Mouse (Mus musculus): ENCODE measurements at regions not wholly inside any gene's neighbourhood (a gene's known extent, or its start where the extent isn't known, plus 50 kb on each side); places are given as distances from the start of the nearest gene placed in this dataset.

DNA sequence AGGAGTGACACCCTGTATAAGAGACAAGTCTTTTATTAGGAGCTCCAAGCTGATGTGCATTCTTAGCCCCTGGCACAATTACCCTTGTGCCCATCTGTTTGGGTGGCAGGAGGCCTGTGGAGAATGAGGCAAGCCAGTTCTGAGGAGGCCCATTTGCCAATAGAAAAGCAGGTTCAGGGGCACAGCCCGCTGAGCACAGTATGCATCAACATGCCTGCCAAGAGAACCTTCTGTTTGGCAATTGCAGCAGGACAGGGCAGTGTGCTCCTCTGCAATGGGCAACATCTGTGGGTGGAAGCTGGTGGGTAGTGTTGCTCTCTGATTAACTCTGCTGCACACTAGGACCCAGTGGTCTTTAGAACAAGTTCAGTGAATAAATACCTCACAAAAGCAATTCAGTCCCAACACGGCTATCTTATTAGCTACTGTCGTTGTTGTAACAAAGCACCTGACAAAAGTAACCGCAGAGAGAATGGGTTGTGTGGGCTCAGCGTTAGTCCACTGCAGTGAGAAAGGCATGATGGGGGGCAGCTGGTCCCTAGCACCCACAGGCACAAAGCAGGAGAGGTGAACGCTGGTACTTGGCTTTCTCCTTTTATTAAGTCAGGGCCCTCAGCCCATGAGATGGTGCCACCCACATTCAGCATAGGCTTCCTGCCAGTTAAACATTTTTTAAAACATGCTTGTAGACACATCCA, 187.3 kb upstream of the Tas2r119 start:
- no peak for DNase-seq (ENCODE audit: extremely low read depth)
- dilution Hi-C loops (cut with MboI; ENCODE audit: extremely low pct_ligation_motif_present, extremely low pct_unique_long_range_greater_than_20kb, low sequenced_read_pairs) (no loop called here), in situ Hi-C loops (cut with MboI; ENCODE audit: low pct_ligation_motif_present, low pct_unique_long_range_greater_than_20kb, low sequenced_read_pairs) (no loop called here)
- no peak overlapping the region for H3K4me2 ChIP-seq (ENCODE audit: insufficient read depth, low read depth, poor library complexity, severe bottlenecking)
- no peaks in the 10 kb centered on the region for H3K79me2 ChIP-seq (replicated peaks; ENCODE audit: control insufficient read depth, extremely low read depth, insufficient read depth, poor library complexity, severe bottlenecking)
- no peaks in the 10 kb centered on the region for H3K36me3 ChIP-seq (replicated peaks in 1 of 2; ENCODE audit: control insufficient read depth in 1 of 2, insufficient read depth in 1 of 2, low read length in 1 of 2)
- no peak for TF ChIP-seq USF2 (conservative IDR thresholded peaks at IDR 0.05; ENCODE audit: low read depth, low read length)
- no peak for TF ChIP-seq TCF12 (IDR thresholded peaks at IDR 0.05; ENCODE audit: low read depth, low read length)
- no peak for TF ChIP-seq KAT2A (IDR thresholded peaks at IDR 0.05; ENCODE audit: insufficient replicate concordance, low read length)
- TF ChIP-seq POLR2A (IDR thresholded peaks at IDR 0.05; ENCODE audit: low read depth, low read length) = no peak
- no peak for TF ChIP-seq ETS1 (conservative IDR thresholded peaks at IDR 0.05; ENCODE audit: low read depth, low read length)
- TF ChIP-seq POLR2AphosphoS2 (IDR thresholded peaks at IDR 0.05; ENCODE audit: low read depth, low read length) = no peak
- TF ChIP-seq SIN3A (IDR thresholded peaks at IDR 0.05; ENCODE audit: low read length) = no peak
- TF ChIP-seq CHD1 (IDR thresholded peaks at IDR 0.05; ENCODE audit: low read depth, low read length) = no peak
- no peak overlapping the region for H3K27ac ChIP-seq (ENCODE audit: insufficient read depth, low read depth)
- no peaks in the 10 kb centered on the region for H3K4me1 ChIP-seq (ENCODE audit: control insufficient read depth in 1 of 2, insufficient read depth in 2 of 2)
- no peak overlapping the region for H3K4me3 ChIP-seq (replicated peaks in 1 of 3; ENCODE audit: low read depth in 2 of 3, low read length in 2 of 3, poor library complexity in 1 of 3)
- no peaks in the 10 kb centered on the region for H3K9me3 ChIP-seq (replicated peaks; ENCODE audit: low read length)
- H3K9ac ChIP-seq (ENCODE audit: insufficient read depth, low read depth) = no peak overlapping the region
- no peaks in the 10 kb centered on the region for H3K27me3 ChIP-seq (replicated peaks)

DNA sequence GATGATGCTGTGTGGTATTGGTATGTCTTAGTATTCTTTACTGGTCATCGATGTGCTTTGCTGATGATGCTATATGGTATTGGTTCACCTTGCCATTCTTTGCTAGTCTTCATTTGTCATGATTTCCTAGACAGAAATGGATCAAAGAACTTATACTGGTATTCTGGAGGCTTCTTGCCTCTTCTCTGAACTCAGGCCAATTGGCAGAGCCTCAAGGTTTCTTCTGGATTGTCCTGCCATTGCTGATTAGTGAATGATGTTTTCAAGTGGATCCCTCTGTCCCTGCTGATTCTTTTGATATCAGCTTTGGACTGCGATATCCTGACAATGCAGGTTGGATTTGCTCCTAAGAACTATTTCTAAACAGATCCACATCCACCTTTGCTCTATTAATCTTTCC, 179.1 kb upstream of the Tas2r119 start:
- Histone ChIP-seq H3K9me3 (replicated peaks; ENCODE audit: low read length) (no peaks in the 10 kb centered on the region), H3K4me3 (replicated peaks in 1 of 3; ENCODE audit: low read depth in 2 of 3, low read length in 2 of 3, poor library complexity in 1 of 3) (no peak overlapping the region), H3K27me3 (replicated peaks) (no peaks in the 10 kb centered on the region), H3K27ac (ENCODE audit: insufficient read depth, low read depth) (no peak overlapping the region), H3K9ac (ENCODE audit: insufficient read depth, low read depth) (no peak overlapping the region), H3K4me2 (ENCODE audit: insufficient read depth, low read depth, poor library complexity, severe bottlenecking) (no peak overlapping the region), H3K4me1 (ENCODE audit: control insufficient read depth in 1 of 2, insufficient read depth in 2 of 2) (no peaks in the 10 kb centered on the region), H3K36me3 (replicated peaks in 1 of 2; ENCODE audit: control insufficient read depth in 1 of 2, insufficient read depth in 1 of 2, low read length in 1 of 2) (no peaks in the 10 kb centered on the region), H3K79me2 (replicated peaks; ENCODE audit: control insufficient read depth, extremely low read depth, insufficient read depth, poor library complexity, severe bottlenecking) (no peaks in the 10 kb centered on the region)
- DNase-seq (ENCODE audit: extremely low read depth) = no peak
- TF ChIP-seq USF2 (conservative IDR thresholded peaks at IDR 0.05; ENCODE audit: low read depth, low read length) (no peak), ZNF384 (IDR thresholded peaks at IDR 0.05; ENCODE audit: low read depth, low read length) (no peak), RCOR1 (conservative IDR thresholded peaks at IDR 0.05; ENCODE audit: low read depth, low read length) (no peak), ETS1 (conservative IDR thresholded peaks at IDR 0.05; ENCODE audit: low read depth, low read length) (no peak), GABPA (IDR thresholded peaks at IDR 0.05; ENCODE audit: insufficient replicate concordance, low read depth, low read length) (no peak), ZMIZ1 (IDR thresholded peaks at IDR 0.05; ENCODE audit: low read depth, low read length) (no peak), CHD1 (IDR thresholded peaks at IDR 0.05; ENCODE audit: low read depth, low read length) (no peak), MYC (IDR thresholded peaks at IDR 0.05; ENCODE audit: low read depth, low read length) (no peak), RAD21 (IDR thresholded peaks at IDR 0.05; ENCODE audit: low read depth, low read length) (no peak), E2F4 (IDR thresholded peaks at IDR 0.05; ENCODE audit: insufficient replicate concordance, low read depth, low read length) (no peak), CHD2 (IDR thresholded peaks at IDR 0.05; ENCODE audit: low read length) (no peak), SMC3 (IDR thresholded peaks at IDR 0.05; ENCODE audit: low read depth, low read length) (no peak)
- in situ Hi-C loops (cut with MboI; ENCODE audit: low pct_ligation_motif_present, low pct_unique_long_range_greater_than_20kb, low sequenced_read_pairs) = no loop called here
- dilution Hi-C loops (cut with MboI; ENCODE audit: extremely low pct_ligation_motif_present, extremely low pct_unique_long_range_greater_than_20kb, low sequenced_read_pairs) = no loop called here

Measured in CH12.LX (cell line).